Mouse (Mus musculus) neural tube, embryonic 13.5 days (tissue): ENCODE measurements around the gene Tmprss2. TPM values are rescaled to one million over a fixed set of nuclear protein-coding genes. Genes with fewer than 3 reads are reported as not detected.

Source experiments
- ATAC-seq: fragments of 200-750 bp; cut with Nextera tagmentation; 2 replicates; pipeline ENCODE4 v1.8.0; 2017; ENCODE audit warnings: low read depth, mild to moderate bottlenecking, moderate TSS enrichment, moderate library complexity
- H3K27ac ChIP-seq: fragments of 300-500 bp; sonication (generic); replicated peaks from 2 replicates; pipeline ENCODE4 v1.5.1; 2015; ENCODE audit warnings: moderate library complexity, mild to moderate bottlenecking, inconsistent platforms
- H3K27me3 ChIP-seq: fragments of 300-500 bp; sonication (generic); 2 replicates; pipeline ENCODE4 v1.6.1; 2015; ENCODE audit warnings: mild to moderate bottlenecking, inconsistent platforms
- H3K36me3 ChIP-seq: fragments of 300-500 bp; sonication (generic); 2 replicates; pipeline ENCODE4 v1.6.1; 2015; ENCODE audit warnings: mild to moderate bottlenecking, inconsistent platforms
- H3K4me1 ChIP-seq: fragments of 300-500 bp; sonication (generic); replicated peaks from 2 replicates; pipeline ENCODE4 v1.6.1; 2015; ENCODE audit warnings: inconsistent platforms
- H3K4me2 ChIP-seq: fragments of 300-500 bp; sonication (generic); 2 replicates; pipeline ENCODE4 v1.6.1; 2015; ENCODE audit warnings: inconsistent platforms, mild to moderate bottlenecking, moderate library complexity
- H3K4me3 ChIP-seq: fragments of 300-500 bp; sonication (generic); 2 replicates; pipeline ENCODE4 v1.5.1; 2015; ENCODE audit warnings: mild to moderate bottlenecking, inconsistent platforms
- H3K9ac ChIP-seq: fragments of 300-500 bp; sonication (generic); 2 replicates; pipeline ENCODE4 v1.6.1; 2015; ENCODE audit warnings: moderate library complexity, mild to moderate bottlenecking, inconsistent platforms
- H3K9me3 ChIP-seq: fragments of 300-500 bp; sonication (generic); 2 replicates; pipeline ENCODE4 v1.6.1; 2016; ENCODE audit warnings: inconsistent platforms
- WGBS: fragments of 180-500 bp; shearing (Covaris S2); methylation state at CpG from one replicate; pipeline ENCODE4 v1.1.7; 2015; 5-methylcytosine and 5-hydroxymethylcytosine counted together
- polyA plus RNA-seq: library from polyadenylated mRNA; unstranded; fragments of >200 nt; fragmentation: Nextera tagmentation; extraction: Ambion mirVana; gene quantifications from 2 replicates; pipeline ENCODE4 v1.2.1, GENCODE M21; 2015

The Tmprss2 gene
- polyA plus RNA-seq: 0.66 TPM in 1 of 2 replicates, not detected in the other

DNA sequence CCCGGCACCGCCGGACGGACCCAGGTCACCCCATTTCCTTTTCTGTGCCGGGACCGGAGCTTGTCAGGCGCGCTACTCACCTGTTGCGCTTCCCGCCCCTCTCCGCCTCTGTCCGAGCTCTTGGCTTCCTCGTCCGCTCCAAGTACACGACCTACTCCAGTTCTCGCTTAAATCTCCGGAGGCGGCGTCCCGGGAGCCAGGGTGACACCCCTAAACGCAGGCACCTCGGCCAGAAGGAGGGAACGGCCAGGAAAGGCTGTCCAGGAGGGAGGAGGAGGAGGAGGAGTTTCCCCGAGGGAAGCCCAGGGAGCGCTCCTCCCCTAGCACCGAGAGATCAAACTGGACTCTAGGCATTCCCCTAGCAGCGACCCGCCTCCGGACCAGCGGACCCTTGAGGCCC is at the start of gene Tmprss2:
Gene Tmprss2, minus strand, starts transcription at position 257 of the 400 bp plus-strand sequence.
- Histone ChIP-seq H3K27ac (no peak within 1 kb of the TSS), H3K4me1 (peaks cover 14% of the 10 kb centered on the region), H3K4me3 (peak within 1 kb of the TSS; percentile 33), H3K4me2 (peak within 1 kb of the TSS; percentile 59), H3K9me3 (no peaks in the 10 kb centered on the region), H3K36me3 (no peaks in the 10 kb centered on the region), H3K9ac (no peak within 1 kb of the TSS), H3K27me3 (peaks cover 60% of the 10 kb centered on the region)
- 0% methylated on average over 30 of the region's 30 CpGs for WGBS
- ATAC-seq: no peak; the same call in 1 of the 2 replicates

DNA sequence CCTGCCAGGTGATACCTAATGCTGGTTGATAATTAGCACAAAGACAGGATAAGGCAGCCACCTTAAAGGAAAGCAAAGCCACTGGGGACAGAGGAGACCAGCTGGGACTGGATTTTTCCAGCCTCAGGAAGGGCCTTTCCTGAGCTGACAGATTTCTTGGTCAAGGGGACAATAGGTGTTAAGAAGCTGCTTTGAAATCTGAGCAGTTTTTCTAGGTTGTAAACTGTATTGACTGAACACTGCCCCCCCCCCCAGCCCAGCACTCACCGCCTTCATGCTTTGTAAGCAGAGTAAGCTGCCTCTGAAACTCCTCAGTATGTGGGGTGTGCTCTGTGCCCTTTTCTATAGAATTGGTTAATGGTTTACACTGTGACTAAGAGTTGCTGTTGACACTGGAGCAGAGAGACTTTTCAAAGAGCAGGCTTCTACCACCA is 48.2 kb upstream of the Tmprss2 start:
- Histone ChIP-seq H3K27ac (no peak overlapping the region), H3K27me3 (no peaks in the 10 kb centered on the region), H3K4me3 (no peak overlapping the region), H3K4me2 (no peak overlapping the region), H3K4me1 (peaks cover 12% of the 10 kb centered on the region), H3K9ac (no peak overlapping the region), H3K36me3 (no peaks in the 10 kb centered on the region), H3K9me3 (no peaks in the 10 kb centered on the region)
- WGBS: 4% methylated on average over 1 of the region's 1 CpGs
- no peak for ATAC-seq

- Histone ChIP-seq H3K4me1 (peaks cover 12% of the 10 kb centered on the region), H3K4me3 (no peak overlapping the region), H3K27me3 (no peaks in the 10 kb centered on the region), H3K36me3 (no peaks in the 10 kb centered on the region), H3K9ac (no peak overlapping the region), H3K4me2 (no peak overlapping the region), H3K27ac (no peak overlapping the region), H3K9me3 (no peaks in the 10 kb centered on the region)
- ATAC-seq: no peak
- WGBS: 22% methylated on average over 6 of the region's 6 CpGs
Observed at GRCm38 (mm10) chr16:97658481-97658880, 47.5 kb upstream of the Tmprss2 start.

GRCm38 (mm10) chr16:97655800-97656199 is 44.8 kb upstream of the Tmprss2 start:
- H3K9ac ChIP-seq: no peak overlapping the region
- H3K4me2 ChIP-seq: no peak overlapping the region
- H3K9me3 ChIP-seq: no peaks in the 10 kb centered on the region
- H3K4me3 ChIP-seq: no peak overlapping the region
- no peak overlapping the region for H3K27ac ChIP-seq
- ATAC-seq: no peak
- no peaks in the 10 kb centered on the region for H3K27me3 ChIP-seq
- no peaks in the 10 kb centered on the region for H3K36me3 ChIP-seq
- 82% methylated on average over 2 of the region's 2 CpGs for WGBS
- peaks cover 12% of the 10 kb centered on the region for H3K4me1 ChIP-seq

DNA sequence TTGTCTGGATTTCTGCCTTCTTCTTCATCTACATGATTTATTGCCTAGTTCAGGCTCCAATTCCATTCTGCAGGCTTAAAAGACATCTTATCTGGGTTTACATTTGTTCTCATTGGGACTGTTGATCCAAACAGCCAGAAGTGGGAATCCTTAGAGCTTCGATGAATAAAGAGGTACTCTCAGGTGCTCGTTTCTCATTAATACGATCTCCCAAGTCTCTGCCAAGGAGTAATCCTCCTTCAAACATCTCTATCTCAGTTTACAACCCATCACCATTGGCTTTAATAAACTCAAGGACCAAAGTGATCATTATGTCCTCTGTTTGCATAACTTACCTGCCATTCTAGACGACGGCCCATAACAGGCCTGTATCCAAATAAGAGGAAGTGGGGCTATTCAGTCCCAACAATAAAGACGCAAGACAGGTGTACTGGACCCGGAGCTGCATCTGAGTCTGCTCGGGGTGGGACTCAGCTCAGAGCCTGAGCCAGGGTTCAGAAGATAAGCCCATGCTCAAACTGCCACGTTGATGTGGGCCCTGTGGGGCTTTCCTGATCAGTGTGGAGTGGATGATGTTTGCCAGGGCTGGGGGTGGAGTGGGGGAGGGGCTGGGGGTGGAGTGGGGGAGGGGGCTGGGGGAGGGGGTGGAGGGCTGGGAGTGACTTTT is 38.7 kb upstream of the Tmprss2 start:
- 77% methylated on average over 9 of the region's 9 CpGs for WGBS
- H3K4me3 ChIP-seq: no peak overlapping the region
- no peak overlapping the region for H3K9ac ChIP-seq
- no peaks in the 10 kb centered on the region for H3K27me3 ChIP-seq
- no peak overlapping the region for H3K27ac ChIP-seq
- H3K4me1 ChIP-seq: no peaks in the 10 kb centered on the region
- ATAC-seq: no peak
- no peak overlapping the region for H3K4me2 ChIP-seq
- no peaks in the 10 kb centered on the region for H3K9me3 ChIP-seq
- no peaks in the 10 kb centered on the region for H3K36me3 ChIP-seq

GRCm38 (mm10) chr16:97644681-97645080 is 33.7 kb upstream of the Tmprss2 start:
- Histone ChIP-seq H3K27me3 (no peaks in the 10 kb centered on the region), H3K9me3 (no peaks in the 10 kb centered on the region), H3K9ac (no peak overlapping the region), H3K4me3 (no peak overlapping the region), H3K27ac (no peak overlapping the region), H3K4me1 (no peaks in the 10 kb centered on the region), H3K36me3 (no peaks in the 10 kb centered on the region), H3K4me2 (no peak overlapping the region)
- no peak for ATAC-seq

GRCm38 (mm10) chr16:97639630-97640029 is 28.6 kb upstream of the Tmprss2 start:
- H3K9me3 ChIP-seq: no peaks in the 10 kb centered on the region
- ATAC-seq: no peak
- 89% methylated on average over 3 of the region's 3 CpGs for WGBS

DNA sequence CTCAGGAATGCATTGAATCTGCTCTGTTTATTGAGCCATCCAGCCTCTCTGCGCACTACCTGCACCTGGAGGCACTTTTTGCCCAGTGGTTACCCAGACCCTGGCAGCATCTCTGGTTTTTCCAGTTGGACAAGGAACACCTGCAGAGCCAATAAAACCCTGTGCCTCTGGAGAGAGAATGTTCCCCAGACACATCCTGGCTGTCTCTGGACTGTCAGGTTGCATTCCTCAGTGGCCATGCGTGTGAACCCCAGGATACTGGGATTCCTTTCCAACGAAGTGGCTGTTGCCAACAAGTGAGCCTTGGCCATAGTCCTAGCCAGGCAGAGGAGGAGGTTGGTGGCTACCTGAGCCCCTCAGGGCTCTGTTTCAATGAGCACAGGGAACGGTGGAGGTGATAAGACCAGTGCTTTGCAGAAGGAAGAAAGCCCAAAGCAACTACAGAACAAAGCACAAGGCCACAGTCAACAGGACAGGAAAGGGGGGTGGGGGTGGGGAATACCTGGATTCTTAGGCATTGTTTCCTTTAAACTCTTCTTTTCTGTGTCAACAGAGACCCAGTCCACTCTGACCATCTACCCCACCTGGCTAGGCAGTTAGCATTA is 22.0 kb upstream of the Tmprss2 start:
- no peak for ATAC-seq
- no peak overlapping the region for H3K9ac ChIP-seq
- H3K4me2 ChIP-seq: no peak overlapping the region
- no peaks in the 10 kb centered on the region for H3K27me3 ChIP-seq
- H3K27ac ChIP-seq: no peak overlapping the region
- H3K4me3 ChIP-seq: no peak overlapping the region
- no peaks in the 10 kb centered on the region for H3K4me1 ChIP-seq
- H3K36me3 ChIP-seq: no peaks in the 10 kb centered on the region
- H3K9me3 ChIP-seq: no peaks in the 10 kb centered on the region
- 74% methylated on average over 4 of the region's 4 CpGs for WGBS

More at GRCm38 (mm10) chr16:97639630-97640029, 28.6 kb upstream of the Tmprss2 start:
- Histone ChIP-seq H3K27ac (no peak overlapping the region), H3K4me1 (no peaks in the 10 kb centered on the region), H3K36me3 (no peaks in the 10 kb centered on the region), H3K27me3 (no peaks in the 10 kb centered on the region), H3K4me3 (no peak overlapping the region), H3K4me2 (no peak overlapping the region), H3K9ac (no peak overlapping the region)

DNA sequence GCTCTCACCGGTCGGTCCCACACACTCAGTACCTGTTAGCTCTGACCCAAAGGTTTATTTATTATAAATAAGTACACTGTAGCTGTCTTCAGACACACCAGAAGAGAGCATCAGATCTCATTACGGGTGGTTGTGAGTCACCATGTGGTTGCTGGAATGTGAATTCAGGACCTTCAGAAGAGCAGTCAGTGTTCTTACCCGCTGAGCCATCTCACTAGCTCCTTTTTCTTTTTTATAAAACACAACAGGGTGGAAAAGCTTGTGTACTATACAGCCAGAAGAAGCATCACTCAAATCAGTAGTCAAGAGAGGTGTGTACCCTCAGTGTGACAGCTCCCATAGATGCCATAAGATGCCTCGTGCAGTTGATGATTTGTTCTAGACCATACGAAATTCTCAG is 12.2 kb upstream of the Tmprss2 start:
- Histone ChIP-seq H3K4me3 (no peak overlapping the region), H3K4me1 (no peaks in the 10 kb centered on the region), H3K9me3 (no peaks in the 10 kb centered on the region), H3K4me2 (no peak overlapping the region), H3K27me3 (no peaks in the 10 kb centered on the region), H3K9ac (no peak overlapping the region), H3K27ac (no peak overlapping the region), H3K36me3 (no peaks in the 10 kb centered on the region)
- no peak for ATAC-seq
- WGBS: 79% methylated on average over 6 of the region's 6 CpGs

DNA sequence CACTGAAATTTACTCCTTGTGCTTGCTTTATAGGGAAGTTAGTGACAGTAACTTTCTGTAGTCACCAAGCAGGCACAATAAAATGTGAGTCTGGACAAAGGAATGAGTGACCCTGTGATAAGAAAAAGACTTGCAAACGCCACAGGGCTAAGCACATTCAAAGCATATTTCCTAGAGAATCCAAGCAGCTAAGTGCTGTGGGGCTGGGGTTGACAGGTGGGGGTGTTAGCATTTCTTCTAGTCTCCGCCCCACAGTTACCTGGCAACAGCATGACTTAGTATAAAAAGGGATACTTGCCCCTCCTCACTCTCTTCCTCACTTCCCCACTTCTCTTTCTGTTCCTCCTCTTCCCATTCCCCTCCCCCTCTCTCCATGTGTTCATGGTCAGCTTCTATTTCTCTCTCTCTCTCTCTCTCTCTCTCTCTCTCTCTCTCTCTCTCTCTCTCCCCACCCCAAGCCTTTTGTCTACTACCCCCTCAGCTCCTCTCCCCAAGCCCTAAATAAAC is 11.4 kb upstream of the Tmprss2 start:
- no peak overlapping the region for H3K27ac ChIP-seq
- H3K9me3 ChIP-seq: no peaks in the 10 kb centered on the region
- WGBS: 41% methylated on average over 2 of the region's 2 CpGs
- H3K4me3 ChIP-seq: no peak overlapping the region
- ATAC-seq: no peak
- no peak overlapping the region for H3K4me2 ChIP-seq
- no peak overlapping the region for H3K9ac ChIP-seq
- no peaks in the 10 kb centered on the region for H3K27me3 ChIP-seq
- H3K4me1 ChIP-seq: no peaks in the 10 kb centered on the region
- H3K36me3 ChIP-seq: no peaks in the 10 kb centered on the region

GRCm38 (mm10) chr16:97618285-97618684 is 7.3 kb upstream of the Tmprss2 start:
- no peak for ATAC-seq
- no peaks in the 10 kb centered on the region for H3K9me3 ChIP-seq
- H3K9ac ChIP-seq: no peak overlapping the region
- 75% methylated on average over 2 of the region's 2 CpGs for WGBS
- H3K27ac ChIP-seq: no peak overlapping the region
- 0 out of 2 replicates have a peak, but pooled peaks cover 3% of the 10 kb centered on the region for H3K27me3 ChIP-seq
- no peaks in the 10 kb centered on the region for H3K4me1 ChIP-seq
- no peaks in the 10 kb centered on the region for H3K36me3 ChIP-seq
- H3K4me2 ChIP-seq: no peak overlapping the region
- no peak overlapping the region for H3K4me3 ChIP-seq

DNA sequence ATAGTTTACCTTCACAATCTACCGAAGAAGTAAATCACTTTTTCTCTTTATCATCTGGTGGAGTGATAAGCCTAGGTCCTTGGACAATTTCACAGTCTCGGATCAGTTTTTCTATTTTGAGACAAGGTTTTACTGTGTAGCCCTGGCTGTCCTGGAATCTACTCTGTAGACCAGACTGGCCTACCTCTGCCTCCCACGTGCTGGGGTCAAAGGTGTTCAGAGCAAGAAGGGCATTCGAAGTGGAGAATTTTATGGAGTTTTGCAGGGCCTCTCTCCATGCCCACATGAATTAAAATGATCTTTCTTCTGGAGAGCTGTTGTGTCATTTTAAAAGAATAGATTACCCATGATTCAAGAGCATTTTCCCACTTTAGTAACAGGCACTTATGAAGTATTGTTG is 1.0 kb upstream of the Tmprss2 start:
- Histone ChIP-seq H3K9me3 (no peaks in the 10 kb centered on the region), H3K4me2 (no peak overlapping the region), H3K9ac (no peak overlapping the region), H3K36me3 (no peaks in the 10 kb centered on the region), H3K4me3 (no peak overlapping the region), H3K27ac (no peak overlapping the region), H3K4me1 (peaks cover 14% of the 10 kb centered on the region), H3K27me3 (peaks cover 60% of the 10 kb centered on the region)
- ATAC-seq: no peak
- WGBS: 68% methylated on average over 4 of the region's 4 CpGs
